Mouse (Mus musculus) common myeloid progenitor, adult 5-6 weeks (primary cell): ENCODE results near the gene Rai1. TPM values are rescaled to one million over a fixed set of nuclear protein-coding genes. Genes with fewer than 3 reads are reported as not detected.
A peak's percentile ranks its signal among the peaks of the same experiment; 100 is the strongest.

Source experiments
- ATAC-seq: replicated peaks from 2 replicates; pipeline ENCODE4 v1.8.0; 2016; ENCODE audit warnings: low read depth, mild to moderate bottlenecking, moderate TSS enrichment, inconsistent platforms; ENCODE audit not compliant: poor library complexity, severe bottlenecking
- total RNA-seq: library from RNA; stranded (forward); fragments of 200-1000, 187-1606 nt; gene quantifications from 2 replicates; pipeline ENCODE4 v1.2.3, GENCODE M21; 2017

Rai1 gene
- total RNA-seq, 1 experiment from 2014 or later = 21.1 TPM

DNA sequence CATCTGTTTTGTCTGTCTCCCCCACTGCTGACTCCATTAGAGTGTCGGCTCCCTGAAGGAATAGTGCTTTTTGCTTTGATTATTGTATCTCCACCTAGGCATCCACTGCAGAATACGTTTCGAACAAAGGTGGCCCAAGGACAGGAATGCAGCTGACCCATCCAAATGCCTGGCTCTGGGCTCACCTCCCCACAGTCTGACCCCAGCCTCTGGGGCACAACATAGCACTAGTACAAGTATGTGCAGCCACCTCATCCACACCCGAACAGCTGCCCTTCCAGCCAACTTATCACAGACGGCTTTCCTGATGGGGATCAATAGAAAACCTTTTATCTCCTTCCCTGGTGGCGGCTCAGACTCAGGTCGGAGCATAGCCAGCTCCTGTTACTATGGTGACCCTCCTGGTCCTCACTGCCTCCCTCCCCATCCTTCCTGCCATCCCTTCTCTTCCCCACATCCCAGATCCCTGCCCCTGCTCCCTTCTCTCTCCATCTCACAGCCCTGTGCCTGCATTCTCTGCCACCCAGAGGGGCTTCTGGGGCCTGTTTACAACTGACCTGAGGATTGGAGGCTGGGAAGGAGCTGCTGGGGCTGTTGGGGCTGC, 10.7 kb upstream of the Rai1 start:
- no peak for ATAC-seq

DNA sequence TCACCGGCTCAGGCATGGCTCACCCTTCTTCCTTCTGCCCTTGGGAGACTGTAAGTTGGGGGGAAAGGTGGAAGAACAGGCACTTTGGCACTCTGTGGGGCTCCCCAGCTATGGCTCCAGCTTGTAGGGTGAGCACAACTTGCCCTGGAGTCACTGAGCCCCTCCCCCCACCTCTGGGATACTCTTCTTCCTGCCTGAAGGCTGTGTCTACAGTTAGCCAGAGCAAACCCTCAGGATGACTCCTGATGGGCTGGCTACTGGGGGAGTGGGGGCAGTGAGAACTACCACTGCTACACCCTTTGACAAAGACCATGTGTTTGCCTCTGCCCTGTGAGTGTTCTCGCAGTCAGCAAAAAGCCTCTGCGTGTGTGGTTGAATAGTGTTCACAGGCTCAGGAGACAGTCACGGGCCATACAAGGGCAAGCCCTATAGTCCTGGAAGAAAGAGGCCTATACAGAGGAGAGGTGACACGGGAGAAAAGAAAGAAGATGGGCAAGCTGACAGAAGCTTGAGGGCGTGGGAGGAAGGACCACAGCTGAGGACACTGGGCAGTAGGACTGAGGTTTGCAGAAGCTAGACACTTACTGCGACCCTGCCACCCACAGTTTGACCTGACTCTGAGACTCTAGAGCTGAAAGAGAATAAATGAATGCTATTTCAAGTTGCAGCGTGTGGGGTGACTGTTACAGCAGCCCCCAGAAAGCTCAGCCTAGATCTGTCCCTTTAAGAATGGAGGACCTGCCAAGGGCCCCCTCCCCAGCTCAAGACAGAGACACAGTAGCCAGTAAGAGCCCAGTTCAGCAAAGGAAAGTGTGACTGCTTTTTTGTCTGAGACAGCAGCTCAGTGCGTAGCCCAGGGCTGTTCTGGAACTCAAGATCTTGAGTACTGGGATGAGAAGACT, 9.7 kb upstream of the Rai1 start:
- no peak for ATAC-seq

DNA sequence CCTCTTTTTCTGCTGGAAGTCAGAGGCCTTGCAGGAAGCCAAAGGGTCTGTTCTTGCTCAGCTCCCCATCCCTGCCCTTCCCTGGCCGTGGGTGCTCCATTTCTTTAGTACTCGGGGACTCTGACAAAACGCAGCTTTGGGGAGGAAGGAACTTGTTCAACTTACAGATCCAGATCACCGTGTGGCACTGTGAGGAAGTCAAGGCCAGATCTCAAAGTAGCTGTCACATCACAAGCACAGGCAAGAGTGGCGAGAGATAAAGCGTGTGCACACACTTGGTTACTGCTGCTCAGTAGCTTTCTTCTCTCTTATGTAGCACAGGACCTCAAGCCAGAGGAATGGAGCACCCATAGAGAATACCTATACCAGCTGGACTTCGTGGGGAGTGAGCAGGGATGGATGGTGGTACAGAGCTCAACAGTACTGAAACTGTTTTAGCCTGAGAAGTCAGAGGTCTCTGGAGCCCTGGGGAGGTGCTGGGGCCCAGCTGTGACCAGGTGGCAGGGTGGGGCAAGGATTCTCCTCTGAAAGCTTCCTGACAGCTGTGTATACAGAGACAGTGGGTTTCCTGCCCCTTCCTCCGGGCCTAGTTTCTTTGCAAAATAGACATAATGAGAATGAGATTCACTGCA, 5.1 kb upstream of the Rai1 start:
- ATAC-seq = peak; percentile 31; the same call in 1 of the 2 replicates

DNA sequence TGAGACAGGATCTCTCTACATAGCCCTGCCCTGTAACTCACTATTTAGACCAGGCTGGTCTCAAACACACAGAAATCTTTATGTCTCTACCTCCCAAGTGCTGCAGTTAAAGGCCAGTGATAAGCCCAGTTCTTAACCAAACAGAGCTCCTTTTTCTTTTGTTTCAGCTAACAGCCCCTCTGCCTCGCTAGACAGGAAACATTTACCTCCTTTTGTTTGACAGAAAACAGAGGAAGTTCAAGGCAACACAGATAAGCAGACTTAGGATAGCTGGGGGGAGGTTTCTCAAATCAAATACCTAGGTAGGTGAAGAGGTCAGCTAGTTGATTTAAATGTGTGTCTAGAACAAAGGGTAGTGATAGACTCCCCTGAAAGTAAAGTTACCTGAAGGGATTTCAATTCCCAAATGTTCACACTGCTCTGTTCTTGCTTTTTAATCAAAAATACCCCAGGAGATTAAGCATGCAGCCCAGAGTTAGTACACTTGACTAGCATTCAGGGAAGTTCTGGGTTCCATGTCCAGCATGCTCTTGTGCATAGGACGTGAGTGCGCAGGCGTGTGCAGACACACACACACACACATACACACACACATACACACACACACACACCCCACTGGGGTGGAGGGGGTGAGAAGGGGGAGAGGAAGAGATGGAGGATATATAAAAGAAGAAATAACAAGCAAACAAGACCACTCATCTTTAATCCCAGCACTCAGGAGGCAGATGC, 3.8 kb upstream of the Rai1 start:
- ATAC-seq = no peak

DNA sequence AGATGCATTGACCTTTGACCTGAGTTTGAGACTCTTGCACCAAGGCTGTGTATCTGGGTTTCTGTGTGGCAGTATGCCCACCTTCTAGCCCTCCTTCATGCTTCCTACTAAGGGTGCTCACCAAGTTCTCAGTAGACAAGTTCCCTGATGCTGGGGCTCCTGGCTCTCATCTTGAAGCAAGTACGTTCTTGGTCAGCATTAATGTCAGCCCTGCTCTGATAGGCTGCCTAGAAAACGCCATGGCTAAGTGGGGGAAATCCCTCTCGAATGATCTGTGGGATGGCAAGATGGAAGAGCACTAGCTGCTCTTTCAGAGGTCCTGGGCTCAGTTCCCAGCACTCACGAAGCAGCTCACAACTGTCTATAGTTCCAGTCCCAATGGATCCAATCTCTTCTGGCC, 2.8 kb upstream of the Rai1 start:
- no peak for ATAC-seq

DNA sequence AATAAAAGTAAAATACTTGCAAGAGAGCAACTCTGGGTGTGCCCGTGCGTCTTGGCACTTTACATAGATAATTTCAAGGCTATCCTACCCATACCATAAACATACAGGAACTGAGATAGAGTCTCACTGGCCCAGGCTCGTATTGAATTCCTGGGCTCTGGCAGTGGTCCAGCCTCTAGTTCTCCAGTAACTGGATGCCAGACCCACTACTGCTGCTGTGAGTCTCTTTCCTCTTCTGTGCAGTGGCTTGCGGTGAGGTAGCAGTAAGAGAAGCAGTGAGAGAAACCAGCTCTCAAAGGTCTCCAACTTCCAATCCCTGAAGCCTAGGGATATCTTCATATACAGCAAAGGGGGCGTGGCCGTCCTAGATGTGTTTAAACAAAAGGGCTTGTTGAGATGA, 2.1 kb upstream of the Rai1 start:
- peak; percentile 54 for ATAC-seq

DNA sequence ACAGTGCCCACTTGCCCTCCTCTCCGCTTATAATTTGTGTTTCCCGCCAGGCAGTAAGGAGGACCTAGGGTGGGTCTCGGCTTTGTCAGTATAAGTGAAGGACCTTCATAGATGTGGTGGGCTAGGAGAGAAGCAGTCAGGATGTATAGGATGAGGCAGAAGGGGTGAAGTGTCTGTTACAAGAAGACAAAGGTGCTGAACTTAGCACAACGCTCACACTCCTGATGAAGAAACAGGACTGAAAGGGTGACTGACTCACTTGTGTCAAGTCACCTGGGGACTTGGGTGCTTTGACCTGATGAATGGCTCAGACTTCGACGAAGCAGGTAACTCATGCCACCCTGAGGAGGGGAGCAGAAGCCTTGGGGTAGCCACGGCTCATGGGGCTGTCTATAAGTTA, 1.2 kb upstream of the Rai1 start:
- no peak for ATAC-seq

DNA sequence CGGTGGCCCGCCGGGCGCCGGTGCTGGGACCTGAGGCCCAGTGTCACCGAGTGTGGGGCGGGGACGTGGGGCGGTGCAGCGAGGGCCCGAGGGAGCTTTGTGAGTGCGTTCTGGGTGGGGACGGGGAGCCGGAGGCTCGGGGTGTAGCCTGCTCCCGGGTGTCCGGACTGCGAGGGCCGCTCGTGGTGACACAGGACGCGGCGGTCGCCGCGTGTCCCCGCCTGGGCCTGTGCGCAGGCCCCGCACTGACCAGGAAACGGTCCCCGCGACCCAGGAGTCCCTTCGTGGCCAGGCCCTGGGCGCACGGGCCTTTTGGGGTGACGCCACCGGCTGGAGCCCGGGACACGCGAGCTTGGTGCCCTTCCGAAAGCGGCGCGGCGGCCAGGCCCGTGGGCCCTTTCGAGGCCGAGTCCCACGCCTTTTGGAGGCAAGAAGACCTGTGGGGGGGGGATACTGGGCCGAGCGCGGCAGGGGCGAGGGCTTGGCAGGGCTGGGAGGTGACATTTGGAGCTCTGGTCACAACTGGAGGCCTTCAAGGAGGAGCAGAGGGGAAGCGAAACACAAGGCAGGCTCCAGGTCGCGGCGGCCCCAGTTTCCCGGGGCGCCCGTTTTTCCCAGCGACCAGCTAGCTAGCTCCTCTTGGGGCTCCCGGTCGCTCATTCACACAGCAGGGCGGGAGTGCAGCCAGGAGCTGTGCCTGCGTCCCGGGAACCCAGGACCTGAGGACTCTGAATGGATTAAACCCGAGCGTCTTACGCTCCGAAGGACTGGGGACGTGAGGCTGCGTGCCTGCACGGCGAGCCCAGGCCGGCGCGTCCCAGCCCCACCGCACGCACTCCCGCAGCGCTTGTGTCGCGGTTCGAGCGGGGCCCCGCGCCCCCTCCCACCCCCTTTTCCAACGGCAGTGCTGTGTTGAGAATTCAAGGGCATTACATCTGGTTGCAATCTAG, 1.1 kb downstream of the Rai1 start:
- ATAC-seq = peak; percentile 19; the same call in 1 of the 2 replicates

DNA sequence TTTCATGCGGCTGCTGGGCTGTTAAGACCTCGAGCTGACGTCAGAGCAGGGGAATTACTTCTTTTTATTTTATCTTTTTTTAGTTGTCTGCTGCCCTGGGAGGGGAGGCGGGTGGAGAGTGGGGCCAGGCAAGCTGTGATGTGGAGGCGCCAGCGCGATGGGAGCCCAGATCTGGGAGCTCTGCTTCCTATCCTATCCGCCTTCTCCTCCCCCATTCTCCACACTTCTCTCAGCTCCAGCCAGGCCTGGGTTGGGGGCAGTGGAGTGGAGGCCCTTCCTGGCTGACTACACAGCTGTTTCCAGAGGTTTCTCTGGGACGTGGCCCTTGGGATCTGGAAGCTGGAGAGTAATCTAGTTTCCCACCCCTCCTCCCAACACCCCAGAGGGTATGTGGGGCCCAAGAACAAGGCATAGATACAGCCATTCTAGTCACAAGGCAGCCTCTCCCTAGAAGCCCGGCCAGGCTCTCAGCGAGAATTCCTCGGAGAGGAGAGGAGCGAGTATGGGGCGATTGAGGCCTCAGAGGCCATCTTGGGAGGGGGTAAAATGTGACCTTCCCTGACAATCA, 1.8 kb downstream of the Rai1 start:
- peak; percentile 16 for ATAC-seq

DNA sequence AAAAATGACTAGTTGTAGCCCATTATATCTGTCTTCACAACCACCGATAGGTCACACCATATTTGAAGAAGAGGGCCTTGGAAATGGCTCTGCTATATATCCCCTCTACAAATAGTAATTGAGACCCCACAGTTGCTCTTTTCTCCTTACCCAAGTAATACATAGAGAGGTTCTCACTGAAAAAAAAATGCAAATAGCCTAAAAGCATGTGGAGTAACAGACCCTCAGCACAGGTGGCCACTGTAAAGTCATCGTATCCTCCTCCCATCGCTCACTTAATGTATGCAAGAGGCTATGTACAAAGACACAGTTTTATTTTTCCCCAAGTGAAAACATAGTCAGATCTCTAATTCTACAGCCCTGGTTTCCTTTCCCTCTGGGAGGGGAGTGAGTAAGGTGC, 2.6 kb downstream of the Rai1 start:
- no peak for ATAC-seq

DNA sequence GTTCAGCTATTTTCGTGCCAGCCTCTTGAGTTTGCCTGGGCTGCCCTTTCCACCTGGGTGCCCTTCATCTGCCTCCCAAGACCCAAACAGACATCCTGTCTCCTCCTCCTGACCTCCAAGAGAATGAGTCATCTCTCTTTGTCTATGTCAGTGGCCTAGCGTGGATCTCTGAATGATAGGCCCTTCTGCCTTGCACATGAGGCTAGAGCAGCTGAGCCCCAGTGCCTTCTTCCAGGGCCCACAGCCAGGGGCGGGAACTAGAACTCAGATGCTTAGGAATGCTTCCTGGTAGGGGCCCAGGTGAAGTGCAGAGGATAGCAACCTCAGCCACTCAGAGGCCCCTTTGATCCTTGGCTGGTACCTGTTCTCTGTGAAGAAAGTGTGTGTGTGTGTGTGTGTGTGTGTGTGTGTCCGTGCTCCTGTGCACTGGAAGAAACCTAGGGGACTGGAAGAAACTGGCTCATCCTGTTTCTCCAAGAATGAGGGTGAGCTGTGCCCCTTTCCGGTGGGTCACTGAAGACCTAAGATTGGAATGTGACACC, 3.9 kb downstream of the Rai1 start:
- ATAC-seq = peak; percentile 26; the same call in 1 of the 2 replicates

DNA sequence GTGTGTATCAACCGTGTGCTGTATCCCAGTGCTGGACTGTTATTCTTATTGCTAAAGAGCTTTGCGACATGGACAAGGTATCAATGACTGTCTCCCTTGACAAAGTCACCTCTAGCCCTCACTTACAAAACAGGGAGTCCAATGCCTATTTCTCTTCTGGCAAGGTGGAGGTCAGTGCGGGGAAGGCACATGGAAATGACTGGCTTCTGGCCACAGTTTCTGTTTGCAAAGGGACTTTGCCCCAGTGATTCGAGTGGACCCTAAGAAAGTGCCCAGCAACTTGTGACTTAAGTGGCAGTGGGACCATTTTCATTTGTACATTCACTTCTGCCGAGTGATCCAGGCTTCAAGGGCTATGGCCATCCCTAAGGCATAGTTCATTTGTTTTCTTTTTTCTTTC, 5.6 kb downstream of the Rai1 start:
- no peak for ATAC-seq

DNA sequence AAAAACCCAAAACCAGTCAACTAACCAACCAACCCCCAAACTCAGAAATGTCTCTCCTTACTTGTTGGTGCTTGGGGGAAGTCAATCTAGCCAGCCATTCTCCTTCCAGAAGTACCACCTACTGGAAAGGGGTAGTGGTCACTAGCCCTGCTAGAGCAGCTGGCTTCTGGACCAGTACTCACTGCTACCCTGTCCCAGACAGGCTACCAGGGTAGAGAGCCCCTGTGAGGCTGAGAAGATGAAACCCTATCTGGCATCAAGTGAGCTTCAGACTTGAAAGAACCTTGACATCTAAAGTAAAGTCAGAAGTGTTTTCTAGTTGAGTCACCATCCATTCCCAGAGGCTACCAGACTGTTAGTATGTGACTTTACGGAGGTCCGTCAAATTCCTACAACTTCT, 6.8 kb downstream of the Rai1 start:
- no peak for ATAC-seq

DNA sequence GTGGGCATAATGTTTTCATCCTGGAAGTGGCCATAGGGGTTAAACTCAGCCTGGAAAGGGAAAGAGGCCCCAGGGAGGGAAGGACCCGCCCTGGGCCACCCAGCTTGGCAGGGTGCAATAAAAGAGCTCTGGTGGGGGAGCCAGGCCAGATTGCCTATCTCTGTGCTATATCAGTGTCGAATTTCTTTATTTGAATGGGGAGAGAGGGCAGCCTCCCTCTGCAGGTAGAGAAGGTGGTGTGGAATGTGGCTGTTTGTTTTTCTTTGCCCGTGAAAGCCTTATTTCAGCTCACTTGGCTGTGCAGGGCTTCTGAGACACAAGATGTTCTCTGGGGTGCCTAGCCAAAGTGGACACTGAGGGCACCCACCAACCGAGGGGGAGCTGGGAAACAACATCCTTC, 8.8 kb downstream of the Rai1 start:
- ATAC-seq = no peak

DNA sequence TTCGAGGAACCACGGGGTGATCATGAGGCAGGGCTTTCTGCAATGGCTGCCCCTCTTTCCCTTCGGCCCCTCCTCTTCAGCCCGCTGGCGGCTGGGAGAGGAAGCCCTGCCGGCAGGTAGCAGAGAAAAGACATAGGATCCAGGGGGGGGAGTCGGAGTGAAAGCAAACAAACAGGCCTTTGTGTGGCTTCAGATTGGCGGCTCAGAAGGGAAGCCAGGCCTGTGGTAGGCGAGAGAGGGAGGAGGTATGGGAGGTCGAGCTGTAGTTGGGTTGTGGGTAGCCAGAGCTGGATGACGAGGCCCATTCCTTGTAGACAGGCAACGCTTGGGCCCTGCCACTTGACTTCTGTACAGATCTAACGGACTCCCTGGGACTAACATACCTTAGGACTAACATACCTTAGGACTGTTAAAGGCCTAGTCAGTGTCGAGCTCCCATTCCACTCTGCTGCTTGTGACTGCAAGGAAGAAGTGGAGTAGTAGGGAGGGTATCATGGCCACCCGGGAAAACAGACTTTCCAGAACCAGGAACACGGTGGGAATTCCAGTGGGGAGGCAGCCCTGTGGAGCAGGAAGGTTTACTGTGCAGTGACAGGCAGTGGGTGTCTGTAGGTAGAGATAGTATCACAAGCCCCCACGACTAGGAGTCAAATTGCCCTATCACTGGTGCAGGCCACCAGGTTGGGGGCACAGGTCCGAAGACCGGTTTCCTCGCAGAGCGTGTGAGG, 9.6 kb downstream of the Rai1 start:
- ATAC-seq = peak; percentile 51

DNA sequence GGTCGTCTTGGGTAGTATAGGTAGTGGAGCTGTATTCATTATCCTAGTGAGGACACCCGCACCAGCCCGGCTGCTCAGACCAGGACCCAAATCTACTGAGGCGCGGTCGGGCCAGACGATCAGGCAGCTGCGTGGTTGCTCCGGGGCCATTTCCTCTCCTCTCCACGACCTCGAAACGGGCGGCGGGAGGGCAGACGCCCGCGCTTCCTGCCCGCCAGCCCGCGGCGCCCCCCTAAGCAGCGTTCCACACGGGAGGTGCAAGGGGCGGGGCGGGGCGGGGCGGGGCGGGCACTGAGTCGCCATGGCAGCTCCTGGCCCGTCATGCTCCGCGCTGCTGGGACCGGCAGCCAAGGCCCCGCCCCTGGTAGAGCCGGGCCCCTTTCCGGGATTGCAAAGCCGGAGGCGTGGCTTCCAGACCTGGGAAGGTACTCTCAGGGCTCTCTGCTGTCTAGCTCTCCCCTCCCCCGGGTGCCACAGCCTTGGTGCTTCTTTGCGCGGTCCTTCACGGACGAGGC, 10.3 kb downstream of the Rai1 start:
- ATAC-seq = peak; percentile 81

DNA sequence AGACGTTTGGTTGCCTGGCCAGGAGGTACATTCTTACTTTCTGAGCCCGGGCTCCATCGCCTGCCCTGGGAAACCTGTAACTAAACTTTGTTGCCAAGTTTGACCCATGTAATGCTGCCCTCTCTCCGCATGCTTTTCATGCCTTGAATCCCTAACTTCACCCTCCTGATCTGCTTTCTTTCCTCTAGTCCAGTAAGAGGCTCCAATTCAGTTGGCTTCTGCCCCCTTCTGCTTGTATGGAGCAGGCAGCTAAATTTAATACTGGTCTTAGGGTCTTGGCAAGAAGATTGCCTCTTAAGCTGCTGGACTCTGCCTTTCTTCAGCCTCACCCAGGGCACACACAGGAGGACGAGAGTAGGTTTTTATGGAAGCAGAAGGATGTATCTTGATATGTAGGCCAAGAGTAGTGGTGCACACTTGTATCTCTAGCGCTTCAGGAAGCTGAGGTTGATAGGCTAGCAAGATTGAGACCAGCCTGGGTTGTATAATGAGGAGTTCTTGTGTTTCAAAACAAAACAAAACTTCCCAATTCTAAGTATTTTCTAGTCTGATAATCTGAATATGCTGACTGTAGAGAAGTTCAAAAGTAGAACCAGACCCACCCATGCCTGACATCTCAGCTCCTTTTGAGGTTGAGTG, 10.9 kb downstream of the Rai1 start:
- no peak for ATAC-seq
